Mouse (Mus musculus): ENCODE measurements around the gene Pgm1. TPM values are rescaled to one million over a fixed set of nuclear protein-coding genes. Genes with fewer than 3 reads are reported as not detected.

Pgm1 gene
- polyA plus RNA-seq, 1 experiment from 2014 or later, result 86.5 TPM

GRCm38 (mm10) chr4:99985631-99986030, 56.4 kb downstream of the Pgm1 start:
- Histone ChIP-seq H3K4me1 (ENCODE audit: control insufficient read depth, insufficient read depth, low read length) (no peaks in the 10 kb centered on the region), H3K36me3 (ENCODE audit: control insufficient read depth, insufficient read depth, low read length) (no peaks in the 10 kb centered on the region), H3K4me3 (ENCODE audit: low read depth, low read length) (no peak overlapping the region), H3K27me3 (ENCODE audit: control insufficient read depth, insufficient read depth, low read length) (no peaks in the 10 kb centered on the region), H3K27ac (ENCODE audit: low read depth, low read length) (no peak overlapping the region), H3K9ac (replicated peaks; ENCODE audit: low read depth, low read length) (no peak overlapping the region), H3K4me2 (ENCODE audit: low read depth, low read length) (no peak overlapping the region), H3K9me3 (ENCODE audit: control insufficient read depth, low read length) (no peaks in the 10 kb centered on the region)
- WGBS, result 68% methylated on average over 12 of the region's 12 CpGs
- no peak for ATAC-seq (ENCODE audit: low read depth)

- no peaks in the 10 kb centered on the region for H3K36me3 ChIP-seq (ENCODE audit: control insufficient read depth, insufficient read depth, low read length)
- H3K9me3 ChIP-seq (ENCODE audit: control insufficient read depth, low read length), result no peaks in the 10 kb centered on the region
- H3K27ac ChIP-seq (ENCODE audit: low read depth, low read length), result no peak overlapping the region
- H3K27me3 ChIP-seq (ENCODE audit: control insufficient read depth, insufficient read depth, low read length), result no peaks in the 10 kb centered on the region
- no peak overlapping the region for H3K9ac ChIP-seq (replicated peaks; ENCODE audit: low read depth, low read length)
- no peak overlapping the region for H3K4me3 ChIP-seq (ENCODE audit: low read depth, low read length)
- H3K4me1 ChIP-seq (ENCODE audit: control insufficient read depth, insufficient read depth, low read length), result no peaks in the 10 kb centered on the region
- no peak for ATAC-seq (ENCODE audit: low read depth)
- WGBS, result 93% methylated on average over 10 of the region's 10 CpGs
- no peak overlapping the region for H3K4me2 ChIP-seq (ENCODE audit: low read depth, low read length)
These were observed 57.4 kb downstream of the Pgm1 start for GRCm38 (mm10) chr4:99986609-99987008.

GRCm38 (mm10) chr4:99988771-99989170, 59.6 kb downstream of the Pgm1 start:
- Histone ChIP-seq H3K27ac (ENCODE audit: low read depth, low read length) (no peak overlapping the region), H3K9ac (replicated peaks; ENCODE audit: low read depth, low read length) (no peak overlapping the region), H3K36me3 (ENCODE audit: control insufficient read depth, insufficient read depth, low read length) (no peaks in the 10 kb centered on the region), H3K4me1 (ENCODE audit: control insufficient read depth, insufficient read depth, low read length) (no peaks in the 10 kb centered on the region), H3K4me3 (ENCODE audit: low read depth, low read length) (no peak overlapping the region), H3K9me3 (ENCODE audit: control insufficient read depth, low read length) (no peaks in the 10 kb centered on the region), H3K4me2 (ENCODE audit: low read depth, low read length) (no peak overlapping the region), H3K27me3 (ENCODE audit: control insufficient read depth, insufficient read depth, low read length) (no peaks in the 10 kb centered on the region)
- 77% methylated on average over 7 of the region's 7 CpGs for WGBS
- ATAC-seq (ENCODE audit: low read depth), result no peak

GRCm38 (mm10) chr4:100000971-100001370, 71.8 kb downstream of the Pgm1 start:
- no peak overlapping the region for H3K9ac ChIP-seq (replicated peaks; ENCODE audit: low read depth, low read length)
- no peak overlapping the region for H3K27ac ChIP-seq (ENCODE audit: low read depth, low read length)
- no peak overlapping the region for H3K4me3 ChIP-seq (ENCODE audit: low read depth, low read length)
- no peak overlapping the region for H3K4me2 ChIP-seq (ENCODE audit: low read depth, low read length)
- no peaks in the 10 kb centered on the region for H3K9me3 ChIP-seq (ENCODE audit: control insufficient read depth, low read length)
- no peak for ATAC-seq (ENCODE audit: low read depth)
- H3K36me3 ChIP-seq (ENCODE audit: control insufficient read depth, insufficient read depth, low read length), result no peaks in the 10 kb centered on the region
- H3K4me1 ChIP-seq (ENCODE audit: control insufficient read depth, insufficient read depth, low read length), result no peaks in the 10 kb centered on the region
- H3K27me3 ChIP-seq (ENCODE audit: control insufficient read depth, insufficient read depth, low read length), result no peaks in the 10 kb centered on the region
- 75% methylated on average over 5 of the region's 5 CpGs for WGBS

GRCm38 (mm10) chr4:100001806-100002205, 72.6 kb downstream of the Pgm1 start:
- no peak for ATAC-seq (ENCODE audit: low read depth)
- Histone ChIP-seq H3K27ac (ENCODE audit: low read depth, low read length) (no peak overlapping the region), H3K9ac (replicated peaks; ENCODE audit: low read depth, low read length) (no peak overlapping the region), H3K4me3 (ENCODE audit: low read depth, low read length) (no peak overlapping the region), H3K27me3 (ENCODE audit: control insufficient read depth, insufficient read depth, low read length) (no peaks in the 10 kb centered on the region), H3K4me2 (ENCODE audit: low read depth, low read length) (no peak overlapping the region), H3K36me3 (ENCODE audit: control insufficient read depth, insufficient read depth, low read length) (no peaks in the 10 kb centered on the region), H3K9me3 (ENCODE audit: control insufficient read depth, low read length) (no peaks in the 10 kb centered on the region), H3K4me1 (ENCODE audit: control insufficient read depth, insufficient read depth, low read length) (no peaks in the 10 kb centered on the region)
- 72% methylated on average over 7 of the region's 7 CpGs for WGBS

- Histone ChIP-seq H3K9me3 (ENCODE audit: control insufficient read depth, low read length) (no peaks in the 10 kb centered on the region), H3K36me3 (ENCODE audit: control insufficient read depth, insufficient read depth, low read length) (no peaks in the 10 kb centered on the region), H3K4me3 (ENCODE audit: low read depth, low read length) (no peak overlapping the region), H3K9ac (replicated peaks; ENCODE audit: low read depth, low read length) (no peak overlapping the region), H3K4me1 (ENCODE audit: control insufficient read depth, insufficient read depth, low read length) (no peaks in the 10 kb centered on the region), H3K27ac (ENCODE audit: low read depth, low read length) (no peak overlapping the region), H3K27me3 (ENCODE audit: control insufficient read depth, insufficient read depth, low read length) (no peaks in the 10 kb centered on the region), H3K4me2 (ENCODE audit: low read depth, low read length) (no peak overlapping the region)
- WGBS, result 86% methylated on average over 7 of the region's 7 CpGs
- no peak for ATAC-seq (ENCODE audit: low read depth)
These were observed 78.5 kb downstream of the Pgm1 start for GRCm38 (mm10) chr4:100007721-100008120.

- WGBS, result 43% methylated on average over 5 of the region's 5 CpGs
- Histone ChIP-seq H3K36me3 (ENCODE audit: control insufficient read depth, insufficient read depth, low read length) (no peaks in the 10 kb centered on the region), H3K27me3 (ENCODE audit: control insufficient read depth, insufficient read depth, low read length) (no peaks in the 10 kb centered on the region), H3K4me2 (ENCODE audit: low read depth, low read length) (no peak overlapping the region), H3K4me3 (ENCODE audit: low read depth, low read length) (no peak overlapping the region), H3K27ac (ENCODE audit: low read depth, low read length) (no peak overlapping the region), H3K9me3 (ENCODE audit: control insufficient read depth, low read length) (no peaks in the 10 kb centered on the region), H3K4me1 (ENCODE audit: control insufficient read depth, insufficient read depth, low read length) (no peaks in the 10 kb centered on the region), H3K9ac (replicated peaks; ENCODE audit: low read depth, low read length) (no peak overlapping the region)
- peak; percentile 66 for ATAC-seq (ENCODE audit: low read depth)
These were observed 79.3 kb downstream of the Pgm1 start for GRCm38 (mm10) chr4:100008371-100009090.

- Histone ChIP-seq H3K4me3 (ENCODE audit: low read depth, low read length) (no peak overlapping the region), H3K4me2 (ENCODE audit: low read depth, low read length) (no peak overlapping the region), H3K36me3 (ENCODE audit: control insufficient read depth, insufficient read depth, low read length) (no peaks in the 10 kb centered on the region), H3K27me3 (ENCODE audit: control insufficient read depth, insufficient read depth, low read length) (no peaks in the 10 kb centered on the region), H3K9me3 (ENCODE audit: control insufficient read depth, low read length) (no peaks in the 10 kb centered on the region), H3K4me1 (ENCODE audit: control insufficient read depth, insufficient read depth, low read length) (no peaks in the 10 kb centered on the region), H3K27ac (ENCODE audit: low read depth, low read length) (no peak overlapping the region), H3K9ac (replicated peaks; ENCODE audit: low read depth, low read length) (no peak overlapping the region)
- no peak for ATAC-seq (ENCODE audit: low read depth)
- 69% methylated on average over 8 of the region's 8 CpGs for WGBS
These were observed 80.0 kb downstream of the Pgm1 start for GRCm38 (mm10) chr4:100009211-100009678.

- H3K27me3 ChIP-seq (ENCODE audit: control insufficient read depth, insufficient read depth, low read length), result no peaks in the 10 kb centered on the region
- H3K4me1 ChIP-seq (ENCODE audit: control insufficient read depth, insufficient read depth, low read length), result no peaks in the 10 kb centered on the region
- H3K4me3 ChIP-seq (ENCODE audit: low read depth, low read length), result no peak overlapping the region
- no peak overlapping the region for H3K4me2 ChIP-seq (ENCODE audit: low read depth, low read length)
- no peak overlapping the region for H3K27ac ChIP-seq (ENCODE audit: low read depth, low read length)
- H3K36me3 ChIP-seq (ENCODE audit: control insufficient read depth, insufficient read depth, low read length), result no peaks in the 10 kb centered on the region
- no peak for ATAC-seq (ENCODE audit: low read depth)
- H3K9me3 ChIP-seq (ENCODE audit: control insufficient read depth, low read length), result no peaks in the 10 kb centered on the region
- no peak overlapping the region for H3K9ac ChIP-seq (replicated peaks; ENCODE audit: low read depth, low read length)
- 88% methylated on average over 3 of the region's 3 CpGs for WGBS
These were observed 81.7 kb downstream of the Pgm1 start for GRCm38 (mm10) chr4:100010916-100011315.

All from neural tube, embryonic 14.5 days (tissue).